Mouse (Mus musculus): ENCODE results near the gene Plac8.

The Plac8 gene

DNA sequence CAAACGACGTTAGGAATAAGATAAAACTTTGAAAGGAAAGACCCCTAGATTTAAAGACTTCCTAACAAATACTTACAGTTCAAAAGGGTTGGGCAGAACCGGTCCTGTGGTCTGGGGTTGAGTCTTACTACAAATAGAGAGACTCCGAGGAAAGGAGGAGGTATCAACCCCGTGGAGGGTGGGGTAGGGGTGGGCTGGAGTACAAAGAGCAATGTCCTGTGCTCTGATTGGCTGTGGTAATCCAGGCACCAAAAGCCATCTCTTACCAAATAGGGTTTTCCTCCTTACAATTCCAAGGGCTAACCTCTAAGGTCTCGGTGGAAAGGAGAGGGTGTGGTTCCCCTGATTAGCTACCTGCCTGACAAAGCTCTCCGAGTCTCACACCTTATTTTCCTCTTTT, at the start of gene Plac8:
Gene Plac8, minus strand, starts transcription at position 177 of the 400 bp plus-strand sequence.
- DNase-seq: no peak

DNA sequence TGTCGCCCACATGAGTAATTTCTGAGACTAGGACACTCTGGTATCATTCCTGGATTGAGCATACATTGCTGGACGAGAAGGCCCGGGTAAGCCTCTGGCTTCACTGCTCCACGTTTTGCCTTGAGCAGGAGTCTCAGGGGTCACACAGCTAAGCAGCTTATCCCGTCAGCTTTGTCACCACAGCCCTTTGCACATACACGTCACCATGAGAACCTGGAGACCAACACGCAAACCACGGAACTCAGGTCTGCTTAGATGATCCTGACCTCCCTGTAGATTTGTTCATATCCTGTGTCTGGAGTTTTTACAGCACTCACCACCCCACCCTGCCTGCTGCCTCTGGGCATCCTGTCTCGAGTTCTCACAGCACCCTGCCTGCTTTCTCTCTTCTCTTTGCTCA, 48.9 kb upstream of the Plac8 start:
- DNase-seq: no peak

DNA sequence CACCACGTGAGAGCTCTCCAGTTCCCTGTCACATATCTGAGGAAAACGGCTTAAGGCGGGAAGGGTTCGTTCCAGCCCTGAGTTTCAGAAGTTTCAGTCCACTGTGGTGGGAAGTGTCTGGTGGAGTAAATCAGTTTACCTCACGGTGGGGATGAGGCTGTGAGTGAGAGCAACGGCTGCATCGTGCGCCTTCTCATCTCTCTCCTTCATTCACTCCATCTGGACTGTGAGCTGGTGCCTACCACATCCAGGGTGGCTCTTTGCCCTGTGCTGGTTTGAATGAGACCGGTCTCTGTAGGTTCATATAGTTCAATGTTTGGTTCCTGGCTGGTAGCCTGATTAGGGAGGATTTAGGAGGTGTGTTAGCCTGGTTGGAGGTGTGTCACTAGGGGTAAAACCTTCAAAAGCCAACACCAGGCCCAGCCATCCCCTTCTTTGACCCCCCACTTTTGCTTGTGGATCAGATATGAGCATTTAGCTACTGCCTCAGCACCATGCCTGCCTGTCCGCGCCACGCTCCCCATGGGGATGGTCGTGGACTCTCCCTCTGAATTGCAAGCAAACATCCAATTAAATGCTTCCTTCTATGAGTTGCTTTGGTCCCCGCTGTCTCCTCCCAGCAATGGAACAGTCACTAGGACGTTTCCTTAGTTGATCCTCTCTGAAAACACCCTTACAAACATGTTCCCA, 47.7 kb upstream of the Plac8 start:
- DNase-seq: no peak

DNA sequence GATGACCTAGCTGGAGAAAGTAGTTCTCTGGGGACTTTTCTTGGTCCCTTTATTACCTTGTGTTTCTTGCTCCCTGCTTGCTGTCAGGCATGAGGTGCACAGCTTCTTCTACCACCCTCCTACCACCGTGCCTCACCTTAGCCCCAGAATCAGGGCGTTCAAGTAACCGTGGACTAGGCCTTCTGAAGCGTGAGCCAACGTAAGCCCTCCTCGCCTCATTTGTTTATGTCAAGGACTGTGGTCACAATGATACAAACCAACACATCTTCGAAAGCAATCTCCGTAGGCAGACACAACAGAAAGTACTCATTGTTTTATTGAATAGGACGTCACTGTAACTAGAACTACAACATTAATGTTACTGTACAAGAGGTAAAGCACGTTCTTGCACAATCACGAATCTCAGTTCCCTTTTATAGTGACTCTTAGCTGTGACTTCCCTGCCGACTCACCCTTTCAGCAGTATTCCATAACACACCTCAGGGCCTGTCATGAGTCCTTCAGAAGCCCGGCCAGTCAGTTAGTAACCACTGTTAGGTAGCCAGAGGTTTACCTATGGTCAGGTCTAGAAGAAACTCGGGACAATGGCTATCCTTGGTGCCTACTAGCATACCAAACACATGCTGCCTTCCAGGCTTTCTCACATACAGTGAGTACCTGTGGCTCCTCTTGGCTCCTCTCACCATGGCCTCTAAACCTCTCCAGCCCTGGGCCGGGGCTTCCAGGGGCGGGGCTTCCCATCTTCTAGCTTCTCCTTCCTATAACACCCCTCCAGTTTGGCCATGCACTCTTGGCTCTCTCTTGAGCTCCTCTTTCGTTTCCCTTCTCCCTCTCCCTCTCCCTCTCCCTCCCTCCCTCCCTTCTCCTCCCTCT, 42.1 kb upstream of the Plac8 start:
- no peak for DNase-seq

DNA sequence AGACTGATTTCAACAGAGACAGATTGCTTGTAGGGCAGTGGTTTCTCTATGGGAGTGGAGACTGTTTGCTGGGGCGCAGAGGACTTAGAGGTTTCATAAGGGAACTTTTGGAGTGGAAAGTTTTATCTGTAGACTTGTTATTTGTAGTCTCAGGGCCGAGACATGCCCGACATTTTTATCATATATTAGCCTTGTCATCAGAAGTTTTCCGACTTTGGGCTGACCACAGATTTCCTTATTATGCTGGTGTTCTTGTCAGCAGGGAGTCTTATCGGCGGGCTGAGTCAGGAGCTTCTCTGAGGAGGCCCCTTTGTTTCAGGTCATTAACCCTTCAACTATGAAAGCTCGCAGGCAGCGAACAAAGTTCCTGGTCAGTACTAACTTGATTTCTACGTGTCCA, 35.8 kb upstream of the Plac8 start:
- no peak for DNase-seq

DNA sequence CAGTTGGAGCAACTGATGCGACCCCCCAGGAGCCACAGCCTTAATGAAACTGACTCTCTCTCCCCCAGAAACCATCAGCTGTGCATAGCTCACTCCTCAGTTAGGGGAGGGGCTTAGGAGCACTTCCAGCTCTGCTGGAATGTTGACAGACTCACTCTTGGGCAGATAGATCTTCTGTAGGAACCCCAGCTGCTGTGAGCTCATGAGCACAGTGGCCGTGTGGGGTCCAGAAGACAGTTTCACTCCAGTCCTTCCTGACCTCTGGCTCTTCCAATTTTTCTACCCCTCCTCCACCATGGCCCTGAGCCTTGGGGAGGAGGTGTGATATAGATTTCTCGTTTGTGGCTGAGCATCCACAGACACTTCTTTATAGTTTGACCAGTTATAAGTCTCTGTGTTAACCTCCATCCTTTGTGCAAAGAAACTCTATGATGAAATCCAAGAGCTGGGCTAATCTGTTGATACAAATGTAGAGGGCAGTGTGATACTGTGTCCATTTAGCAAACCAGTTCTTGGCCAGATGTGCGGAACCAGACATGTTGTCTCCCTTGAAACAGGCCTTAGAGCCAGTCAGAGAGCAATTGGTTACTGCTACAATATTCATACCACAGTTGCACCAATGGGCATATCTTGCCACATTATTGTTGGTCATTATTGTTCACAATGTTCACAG, 35.2 kb upstream of the Plac8 start:
- DNase-seq: no peak

DNA sequence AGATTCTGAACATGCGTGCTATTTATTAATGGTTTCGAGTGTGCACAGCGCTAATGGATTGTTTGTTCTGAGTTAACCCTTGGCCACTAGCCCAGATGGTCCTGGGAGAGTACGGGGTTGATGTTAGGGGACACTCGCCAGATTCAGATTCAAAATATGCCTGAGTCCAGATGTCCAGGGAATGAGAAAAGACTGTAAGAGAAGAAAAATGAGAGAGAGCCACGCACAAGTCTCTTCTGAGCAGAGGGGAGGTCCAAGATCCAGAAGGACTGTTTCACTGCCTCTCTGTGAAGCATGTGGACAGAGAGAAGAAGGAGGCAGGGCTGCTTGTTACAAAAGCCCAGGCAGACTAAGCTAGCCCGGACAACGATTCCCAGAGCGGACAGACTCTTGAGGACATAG, 33.8 kb upstream of the Plac8 start:
- DNase-seq: no peak

DNA sequence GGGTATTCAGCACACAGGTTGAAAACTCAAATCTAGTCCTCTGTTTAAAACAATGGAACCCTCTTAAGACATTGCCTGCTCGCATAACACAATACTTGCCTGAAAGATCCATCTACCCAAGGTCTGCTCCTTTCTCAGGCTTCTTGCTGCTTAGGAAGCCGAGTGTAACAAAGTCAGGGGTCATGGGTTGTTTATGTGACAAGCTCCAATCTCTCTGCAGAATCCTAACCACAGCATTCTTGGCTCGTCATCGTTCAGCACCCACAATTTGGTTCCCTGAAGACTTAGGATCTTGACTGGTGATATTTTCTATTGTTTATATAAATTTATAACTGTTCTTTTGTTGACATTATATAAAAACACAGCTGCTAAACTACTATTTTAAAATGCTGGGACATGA, 32.0 kb upstream of the Plac8 start:
- DNase-seq: no peak

DNA sequence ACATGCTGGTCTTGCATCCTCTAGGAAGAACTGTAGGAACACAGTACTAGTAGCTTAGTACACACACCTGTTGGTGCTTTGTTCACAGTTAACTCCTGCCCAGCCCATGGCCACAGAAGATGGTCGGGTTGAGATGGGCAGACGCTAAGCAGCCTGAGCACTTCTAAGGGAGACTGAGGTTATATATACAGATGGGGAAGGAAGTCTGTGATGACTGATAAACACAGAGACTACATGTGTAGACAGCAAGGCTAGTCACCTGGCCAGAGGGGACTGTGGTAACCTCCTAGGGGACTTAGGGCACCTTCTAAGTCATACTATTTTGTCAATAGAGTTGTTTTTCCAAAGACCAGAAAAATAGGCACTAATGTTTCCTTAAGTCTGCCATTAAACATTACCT, 29.8 kb upstream of the Plac8 start:
- DNase-seq: no peak

DNA sequence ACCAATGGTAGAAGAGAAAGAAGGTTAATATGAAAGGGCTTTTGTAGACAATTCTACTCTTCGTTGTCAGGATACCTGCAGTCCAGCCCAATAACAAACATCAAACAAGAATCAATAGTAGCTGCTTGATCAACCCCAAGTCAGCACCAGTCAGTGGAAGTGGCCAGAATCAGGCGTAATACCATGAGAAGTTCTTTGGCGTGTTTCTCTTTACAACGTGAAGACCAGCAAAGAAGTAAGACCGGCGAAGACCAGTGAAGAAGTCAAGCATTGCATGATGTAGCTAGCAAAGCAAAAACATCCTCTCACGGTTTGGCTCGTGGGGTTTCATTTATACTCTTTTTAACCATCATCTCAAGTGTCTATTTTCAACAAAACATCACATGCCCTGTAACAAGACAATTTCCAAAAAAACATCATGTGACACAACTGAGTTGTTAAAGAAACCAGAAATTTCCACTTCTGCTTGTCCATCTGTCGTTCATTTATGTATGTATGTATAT, 27.0 kb upstream of the Plac8 start:
- DNase-seq: no peak

DNA sequence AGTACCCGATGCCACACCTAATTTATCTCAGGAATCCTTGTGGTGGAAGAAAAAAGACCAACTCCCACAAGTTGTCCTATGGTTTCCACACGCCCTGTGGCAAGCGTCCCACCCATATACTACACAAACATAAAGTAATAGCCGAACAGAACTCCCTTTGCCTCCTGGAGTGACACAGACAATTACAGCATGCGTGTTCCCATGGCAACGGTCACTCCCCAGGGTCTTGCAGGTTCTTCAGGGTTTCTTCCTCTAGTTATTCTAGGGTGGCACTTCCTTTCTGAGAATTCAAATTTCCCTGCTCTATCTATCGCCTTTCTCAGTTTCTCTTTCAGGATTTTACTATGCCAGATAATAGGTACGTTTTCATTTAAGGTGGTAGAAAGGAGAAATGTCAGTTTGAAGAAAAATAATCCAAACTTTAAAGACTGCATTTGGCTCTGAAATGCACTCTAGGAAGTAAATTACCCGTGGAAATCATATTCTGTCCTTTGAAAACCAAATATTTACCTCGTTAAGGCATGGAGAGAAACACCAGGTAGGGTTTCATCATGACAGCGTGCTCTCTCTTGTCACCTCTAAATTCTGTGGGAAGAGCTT, 25.9 kb upstream of the Plac8 start:
- DNase-seq: no peak

DNA sequence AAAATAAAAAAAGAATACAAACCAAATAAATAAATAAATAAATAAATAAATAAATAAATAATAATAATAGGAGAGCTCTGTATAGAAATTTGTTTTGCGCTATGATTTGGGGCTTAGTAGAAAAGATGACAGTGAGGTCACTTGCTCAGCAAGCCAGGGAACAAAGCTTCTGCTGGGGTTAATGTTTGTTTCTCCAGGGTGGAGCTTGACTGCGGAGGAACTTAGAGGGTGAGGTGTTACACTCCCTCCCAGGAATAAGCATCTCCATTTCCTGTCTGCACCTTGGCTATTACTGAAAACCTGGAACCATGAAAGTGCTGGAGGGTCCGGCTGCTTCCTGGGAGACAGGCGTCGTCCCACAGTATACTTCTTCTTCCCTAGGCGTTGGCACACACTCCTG, 24.0 kb upstream of the Plac8 start:
- no peak for DNase-seq

DNA sequence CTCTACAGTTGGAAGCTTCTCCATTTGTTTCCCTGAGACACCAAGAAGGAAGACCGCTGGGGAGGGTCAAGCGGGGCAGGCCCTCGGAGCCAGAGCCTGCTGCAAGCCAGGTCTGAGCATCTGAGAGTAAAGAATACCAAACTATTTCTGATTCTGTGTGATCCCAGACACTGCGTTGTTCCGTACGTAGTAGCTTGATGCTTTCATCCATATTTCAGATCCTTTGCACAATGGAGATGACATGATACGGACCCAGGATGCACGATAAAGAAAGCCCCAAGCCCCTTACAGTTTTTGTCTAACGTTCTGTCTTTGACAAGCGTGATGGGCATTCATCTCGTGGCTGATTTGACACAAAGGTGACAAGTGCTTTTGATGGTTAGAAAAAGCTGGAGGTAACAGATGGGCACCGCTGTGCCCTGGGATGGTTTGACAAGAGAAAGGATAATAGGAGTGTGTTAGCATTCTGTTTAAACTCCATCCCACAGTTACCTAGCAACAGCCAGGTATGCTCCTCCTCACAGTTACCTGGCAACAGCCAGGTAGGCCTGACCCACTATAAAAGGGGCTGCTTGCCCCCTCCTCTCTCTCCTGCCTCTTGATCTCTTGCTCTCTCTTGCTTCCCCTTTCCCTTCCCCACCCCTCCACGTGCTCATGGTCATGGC, 22.9 kb upstream of the Plac8 start:
- DNase-seq: no peak

DNA sequence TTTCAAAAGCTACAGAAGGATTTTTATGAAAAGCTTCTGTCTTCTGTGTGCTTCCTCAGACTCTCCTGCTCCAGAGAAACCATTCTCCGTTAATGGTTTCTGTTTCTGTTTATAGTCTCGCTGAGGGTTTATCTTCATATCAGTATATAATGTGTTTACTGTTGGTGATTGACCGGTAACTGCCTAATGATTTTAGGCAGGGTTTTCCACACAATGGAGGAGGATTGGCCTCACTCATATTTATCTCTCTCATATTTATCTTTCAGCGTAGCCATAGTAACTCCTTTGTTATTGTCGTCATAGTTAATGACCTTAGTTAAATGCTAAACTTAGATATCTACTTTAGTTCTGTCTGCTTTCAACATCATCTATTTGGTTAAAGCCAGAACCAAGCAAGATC, 18.5 kb upstream of the Plac8 start:
- no peak for DNase-seq

DNA sequence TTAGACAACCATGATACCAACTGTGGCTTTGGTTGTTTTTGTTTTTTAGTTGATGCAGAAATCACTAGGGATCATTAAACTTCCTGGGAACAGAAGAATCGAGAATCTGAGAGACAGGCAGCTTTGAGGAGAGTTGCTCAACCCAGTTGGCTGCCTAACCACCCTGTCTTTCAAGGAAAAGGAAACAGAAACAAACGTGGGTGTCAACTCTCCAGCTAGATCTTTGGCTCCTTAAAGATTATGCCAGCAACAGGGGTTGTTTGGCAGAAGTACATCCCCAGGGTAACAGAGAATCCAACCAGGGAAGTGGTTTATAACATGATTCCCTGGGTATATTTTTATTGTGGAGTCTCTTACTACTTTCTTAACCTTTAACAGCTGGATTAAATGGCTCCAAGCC, 15.6 kb upstream of the Plac8 start:
- DNase-seq: no peak

DNA sequence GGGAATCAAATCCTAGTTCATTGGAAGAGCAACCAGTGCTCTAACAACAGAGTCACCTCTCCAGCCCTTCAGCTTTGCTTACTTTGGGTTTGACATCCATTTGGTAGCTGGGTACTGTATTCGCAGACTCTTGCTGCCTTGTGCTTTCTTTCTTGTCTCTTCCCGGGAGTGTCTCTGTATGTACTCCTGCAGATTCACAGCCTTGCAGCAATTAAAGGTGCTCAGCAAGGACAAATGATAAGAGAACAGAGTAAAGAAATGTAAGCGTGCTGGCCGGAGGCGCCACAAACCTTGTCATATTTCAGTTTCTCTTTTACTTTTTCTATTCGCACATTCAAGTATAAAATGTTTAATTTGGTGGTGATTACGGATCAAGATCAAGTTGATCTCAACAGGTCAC, 15.1 kb upstream of the Plac8 start:
- no peak for DNase-seq

DNA sequence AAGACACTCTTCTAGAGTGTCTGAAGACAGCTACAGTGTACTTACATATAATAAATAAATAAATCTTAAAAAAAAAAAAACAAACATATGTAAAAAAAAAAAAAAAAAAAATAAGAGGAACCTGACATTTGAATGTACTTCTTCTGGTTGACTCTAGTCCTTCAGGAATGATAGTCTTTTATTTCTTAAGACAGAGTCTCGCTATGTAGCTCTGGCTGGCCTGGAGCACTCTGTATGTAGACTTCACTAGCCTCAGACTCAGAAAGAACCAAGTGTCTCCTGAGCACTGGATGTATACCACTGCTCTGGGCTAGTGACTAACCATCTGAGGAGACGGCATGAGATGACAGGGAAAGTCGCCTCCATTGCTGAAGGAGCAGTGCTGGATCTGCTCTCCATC, 13.6 kb upstream of the Plac8 start:
- no peak for DNase-seq

DNA sequence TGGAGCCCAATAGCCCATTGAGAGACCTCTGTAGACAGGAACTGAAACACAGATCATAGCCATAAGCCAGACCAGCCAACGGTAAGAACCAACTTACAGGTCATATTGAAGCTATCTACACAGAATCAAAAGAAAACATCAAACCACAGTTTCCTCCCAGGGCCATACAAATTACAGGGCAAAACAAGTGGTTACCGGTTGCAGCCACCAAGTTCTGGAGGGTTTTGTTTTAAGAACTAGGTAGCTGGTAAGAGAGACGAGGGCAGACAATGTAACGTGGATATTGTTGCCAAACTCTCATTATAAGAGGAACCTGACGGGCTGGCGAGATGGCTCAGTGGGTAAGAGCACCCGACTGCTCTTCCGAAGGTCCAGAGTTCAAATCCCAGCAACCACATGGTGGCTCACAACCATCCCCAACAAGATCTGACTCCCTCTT, 13.2 kb upstream of the Plac8 start:
- DNase-seq: no peak

DNA sequence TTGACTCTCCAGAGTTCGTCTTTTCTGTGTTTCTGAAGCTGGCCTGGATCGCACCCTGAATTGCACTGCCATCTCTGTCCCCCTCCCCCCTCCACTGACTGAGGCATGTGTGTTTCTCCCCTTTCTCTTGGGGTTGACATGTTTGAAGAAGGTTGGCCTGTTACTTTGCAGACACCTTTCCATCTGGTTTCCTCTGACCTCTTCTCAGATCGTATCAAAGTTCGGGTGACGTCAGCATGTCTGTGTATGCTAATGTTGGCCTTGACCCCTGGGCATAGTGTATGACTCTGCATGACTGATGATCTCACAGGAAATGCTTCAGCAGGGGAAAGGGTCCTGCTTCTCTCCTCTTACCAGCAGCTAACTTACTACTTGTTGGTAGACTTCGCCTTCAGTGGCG, 11.0 kb upstream of the Plac8 start:
- DNase-seq: no peak

DNA sequence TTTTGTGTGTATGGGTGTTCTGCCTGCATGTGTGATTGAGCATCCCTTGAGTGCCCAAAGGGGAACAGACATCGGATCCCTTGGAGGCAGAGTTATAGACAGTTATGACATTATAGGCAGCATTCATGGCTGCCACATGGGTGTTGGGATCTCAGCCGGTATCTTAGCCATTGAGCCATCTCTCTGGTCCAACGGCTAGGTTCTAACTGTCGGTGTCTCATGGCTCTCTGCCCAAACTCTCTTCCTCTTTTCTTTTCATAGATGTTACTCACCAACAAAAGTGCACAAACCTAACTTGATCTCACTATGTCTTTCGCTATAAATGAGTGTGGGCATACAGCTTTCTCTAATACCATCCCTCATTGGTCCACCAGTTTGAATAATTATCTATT, 10.4 kb upstream of the Plac8 start:
- DNase-seq: no peak

DNA sequence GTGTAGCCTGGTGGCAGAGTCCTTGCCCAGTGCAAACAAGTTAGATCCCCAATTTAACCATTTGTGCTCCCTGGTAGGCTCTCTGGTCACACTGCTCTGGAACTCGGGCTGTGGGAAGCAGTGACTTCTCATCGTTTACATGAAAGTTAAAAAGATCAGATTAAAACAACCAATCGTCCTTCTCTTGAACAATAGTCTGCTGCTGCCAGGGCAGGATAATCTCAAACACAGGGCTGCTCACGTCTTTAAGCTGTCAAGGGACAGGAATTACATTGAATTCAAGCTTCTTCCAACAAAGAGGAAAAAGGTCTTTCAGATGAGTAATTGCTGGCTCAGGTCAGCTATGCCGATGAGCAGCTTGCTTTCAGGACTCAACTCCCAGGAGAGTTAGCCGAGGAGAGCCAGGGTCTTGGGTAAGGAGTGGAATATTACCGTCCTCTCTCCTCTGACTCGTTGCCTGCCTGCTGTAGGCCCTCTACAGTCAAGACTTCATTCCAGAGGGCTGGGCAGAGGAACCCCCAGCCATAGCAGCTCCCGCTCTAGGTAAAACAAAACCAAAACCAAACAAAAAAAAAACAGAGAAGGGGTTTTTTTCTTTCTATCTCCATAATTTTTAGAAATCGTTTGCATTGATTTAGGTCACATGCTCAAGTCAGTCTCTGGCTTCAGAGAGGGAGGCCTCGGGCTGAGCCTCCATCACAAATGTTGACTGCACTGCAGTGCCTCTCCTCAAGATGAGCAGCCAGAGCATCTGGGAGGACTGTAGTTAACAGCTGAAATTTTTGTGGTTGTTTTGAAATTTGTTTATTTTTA, 9.8 kb upstream of the Plac8 start:
- DNase-seq: no peak

DNA sequence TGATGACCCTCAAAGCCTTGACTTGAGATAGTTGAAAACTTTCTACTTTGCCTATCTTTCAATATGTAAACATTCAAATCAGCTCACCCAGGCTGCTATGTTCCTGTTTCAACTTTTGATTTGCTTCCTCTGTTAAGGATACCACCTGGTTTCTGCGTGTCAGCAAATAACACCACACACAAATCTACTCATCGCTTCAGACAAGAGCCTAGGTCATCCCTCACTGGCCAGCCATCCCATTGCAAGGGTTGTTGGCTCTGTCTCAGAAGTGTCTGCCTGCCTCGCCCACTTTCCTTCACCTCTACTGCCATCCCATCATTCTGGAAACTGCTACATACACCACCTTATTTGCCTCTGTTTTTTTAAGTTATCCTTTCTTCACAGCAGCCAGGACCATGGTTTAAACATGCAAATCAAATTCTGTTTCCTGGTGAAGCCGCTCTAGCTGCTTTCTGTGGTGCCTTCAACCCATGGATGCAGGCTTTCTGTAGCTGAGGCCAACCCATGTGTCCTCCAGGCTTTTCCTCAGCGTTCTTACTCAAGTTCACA, 6.9 kb upstream of the Plac8 start:
- no peak for DNase-seq
